Mouse (Mus musculus) activated CD4-positive, CD25-positive, alpha-beta regulatory T cell, adult 4 months (primary cell): ENCODE results near the gene Rnf150. TPM values are rescaled to one million over a fixed set of nuclear protein-coding genes. Genes with fewer than 3 reads are reported as not detected.

ENCODE experiments used
- polyA plus RNA-seq, 2 experiments: library from polyadenylated mRNA; unstranded; fragments of 100-300 nt; shearing (Covaris generic); gene quantifications; one replicate each; pipeline ENCODE4 v1.2.1; 2017

The Rnf150 gene
- polyA plus RNA-seq, 2 experiments from 2014 or later, result not detected

Other genes with a start within 250 kb of the Rnf150 start
- 10 to 100 TPM; 71.4 to 78.9 TPM for gene Zfp330, start 89.2 kb upstream of the Rnf150 start, polyA plus RNA-seq